Mouse (Mus musculus) liver, embryonic 13.5 days (tissue): ENCODE data around the gene Insl6. TPM values are rescaled to one million over a fixed set of nuclear protein-coding genes. Genes with fewer than 3 reads are reported as not detected.

Experiments used
- ATAC-seq: fragments of 200-750 bp; cut with Nextera tagmentation; 2 replicates; pipeline ENCODE4 v1.8.0; 2017; ENCODE audit warnings: low read depth, mild to moderate bottlenecking, moderate number of reproducible peaks, moderate library complexity
- DNase-seq: peaks from one replicate; pipeline ENCODE4 v3.0.0; 2022
- H3K27ac ChIP-seq: fragments of 300-500 bp; sonication (generic); 2 replicates; pipeline ENCODE4 v1.5.1; 2015; ENCODE audit warnings: moderate library complexity, mild to moderate bottlenecking, inconsistent platforms
- H3K27me3 ChIP-seq: fragments of 300-500 bp; sonication (generic); 2 replicates; pipeline ENCODE4 v1.6.1; 2015; ENCODE audit warnings: mild to moderate bottlenecking, inconsistent platforms
- H3K36me3 ChIP-seq: fragments of 300-500 bp; sonication (generic); 2 replicates; pipeline ENCODE4 v1.6.1; 2015; ENCODE audit warnings: mild to moderate bottlenecking, inconsistent platforms
- H3K4me1 ChIP-seq: fragments of 300-500 bp; sonication (generic); replicated peaks from 2 replicates; pipeline ENCODE4 v1.6.1; 2015; ENCODE audit warnings: inconsistent platforms
- H3K4me2 ChIP-seq: fragments of 300-500 bp; sonication (generic); 2 replicates; pipeline ENCODE4 v1.6.1; 2015; ENCODE audit warnings: inconsistent platforms, mild to moderate bottlenecking, moderate library complexity
- H3K4me3 ChIP-seq: fragments of 300-500 bp; sonication (generic); replicated peaks from 2 replicates; pipeline ENCODE4 v1.5.1; 2015; ENCODE audit warnings: mild to moderate bottlenecking, inconsistent platforms
- H3K9ac ChIP-seq: fragments of 300-500 bp; sonication (generic); 2 replicates; pipeline ENCODE4 v1.6.1; 2015; ENCODE audit warnings: mild to moderate bottlenecking, inconsistent platforms
- H3K9me3 ChIP-seq: fragments of 300-500 bp; sonication (generic); replicated peaks from 2 replicates; pipeline ENCODE4 v1.6.1; 2016; ENCODE audit warnings: inconsistent platforms
- WGBS: fragments of 180-500 bp; shearing (Covaris S2); methylation state at CpG from one replicate; pipeline ENCODE4 v1.1.7; 2015; ENCODE audit not compliant: insufficient replicate concordance; 5-methylcytosine and 5-hydroxymethylcytosine counted together
- polyA plus RNA-seq: library from polyadenylated mRNA; unstranded; fragments of >200 nt; fragmentation: Nextera tagmentation; extraction: Ambion mirVana; gene quantifications from 2 replicates; pipeline ENCODE4 v1.2.1, GENCODE M21; 2015

Insl6 gene
- polyA plus RNA-seq, 1 experiment from 2014 or later: 1.1 TPM

GRCm38 (mm10) chr19:29366969-29367622 is 41.9 kb upstream of the Insl6 start, which contains the start of the genes Plgrkt and Cd274:
Gene Plgrkt, minus strand, starts transcription at chr19:29367390.
Gene Cd274, plus strand, starts transcription at chr19:29367455.
- Histone ChIP-seq H3K27ac (peak within 1 kb of the TSS; percentile 83), H3K4me1 (peaks cover 45% of the 10 kb centered on the region), H3K36me3 (no peaks in the 10 kb centered on the region), H3K9ac (peak within 1 kb of the TSS; percentile 77), H3K4me2 (peak within 1 kb of the TSS; percentile 95), H3K27me3 (no peaks in the 10 kb centered on the region), H3K4me3 (peak within 1 kb of the TSS; percentile 70), H3K9me3 (no peaks in the 10 kb centered on the region)
- under 1% methylated on average over 26 of the region's 26 CpGs for WGBS
- peak; percentile 93 for ATAC-seq
- DNase-seq: peak; percentile 85

DNA sequence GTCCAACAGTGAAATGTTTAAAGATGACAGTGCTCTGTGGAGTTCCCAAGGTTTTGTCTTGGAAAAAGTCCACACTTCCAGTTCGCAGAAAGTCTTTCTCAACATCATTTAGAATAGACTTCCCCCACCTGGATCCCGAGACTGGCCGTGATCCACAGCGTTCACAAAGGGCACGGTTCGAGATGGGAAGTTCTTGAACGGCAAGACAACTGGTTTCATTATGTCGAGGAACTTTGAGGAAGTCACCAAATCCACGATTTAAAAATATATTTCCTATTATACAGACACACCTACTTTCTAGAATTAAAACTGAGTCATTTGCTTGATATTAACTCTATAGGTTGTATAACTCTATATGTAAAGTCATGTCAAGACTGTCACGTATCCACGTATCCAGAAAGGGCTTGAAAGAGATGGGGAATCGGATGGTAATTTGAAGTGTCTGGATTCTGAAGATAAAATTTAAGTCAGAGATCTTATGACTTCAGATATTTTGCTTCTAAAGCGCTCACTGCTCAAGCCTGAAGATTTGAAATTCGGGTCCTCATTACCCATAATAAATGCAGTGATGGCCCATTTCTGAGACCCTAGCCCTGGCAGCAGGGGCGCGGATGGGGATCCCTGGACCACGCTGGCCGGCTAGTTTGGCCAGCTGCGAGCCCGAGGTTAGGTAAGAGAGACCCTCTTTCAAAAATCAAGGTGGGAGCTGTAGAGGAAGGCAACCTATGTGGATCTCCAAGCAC is 41.2 kb upstream of the Insl6 start:
- no peaks in the 10 kb centered on the region for H3K27me3 ChIP-seq
- peak overlapping the region; percentile 83 for H3K27ac ChIP-seq
- H3K4me3 ChIP-seq: peak overlapping the region; percentile 70
- H3K4me1 ChIP-seq: peaks cover 41% of the 10 kb centered on the region
- peak overlapping the region; percentile 95 for H3K4me2 ChIP-seq
- ATAC-seq: no peak
- no peaks in the 10 kb centered on the region for H3K9me3 ChIP-seq
- peak overlapping the region; percentile 77 for H3K9ac ChIP-seq
- 18% methylated on average over 20 of the region's 20 CpGs for WGBS
- DNase-seq: no peak
- no peaks in the 10 kb centered on the region for H3K36me3 ChIP-seq

DNA sequence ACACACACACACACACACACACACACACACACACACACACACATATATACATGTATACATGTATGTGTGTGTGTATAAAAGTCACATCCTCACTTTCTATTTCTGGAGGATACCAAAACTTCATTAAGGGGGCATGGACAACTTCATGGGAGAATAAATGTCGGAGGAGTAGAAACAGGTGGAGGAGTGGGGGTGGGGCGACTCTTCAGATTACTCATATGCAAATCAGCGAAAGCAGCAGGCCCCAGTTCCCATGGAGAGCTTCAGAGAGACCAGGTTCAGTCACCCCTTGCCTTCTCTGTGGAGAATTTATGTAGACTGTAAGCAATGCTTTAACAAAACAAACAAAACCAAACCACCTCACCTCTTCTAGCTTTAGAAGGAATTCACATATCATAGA is 39.9 kb upstream of the Insl6 start:
- no peak overlapping the region for H3K9ac ChIP-seq
- H3K36me3 ChIP-seq: no peaks in the 10 kb centered on the region
- no peak overlapping the region for H3K27ac ChIP-seq
- 62% methylated on average over 3 of the region's 3 CpGs for WGBS
- no peak for DNase-seq
- H3K27me3 ChIP-seq: no peaks in the 10 kb centered on the region
- peaks cover 52% of the 10 kb centered on the region for H3K4me1 ChIP-seq
- H3K9me3 ChIP-seq: no peaks in the 10 kb centered on the region
- no peak overlapping the region for H3K4me3 ChIP-seq
- no peak overlapping the region for H3K4me2 ChIP-seq
- no peak for ATAC-seq

DNA sequence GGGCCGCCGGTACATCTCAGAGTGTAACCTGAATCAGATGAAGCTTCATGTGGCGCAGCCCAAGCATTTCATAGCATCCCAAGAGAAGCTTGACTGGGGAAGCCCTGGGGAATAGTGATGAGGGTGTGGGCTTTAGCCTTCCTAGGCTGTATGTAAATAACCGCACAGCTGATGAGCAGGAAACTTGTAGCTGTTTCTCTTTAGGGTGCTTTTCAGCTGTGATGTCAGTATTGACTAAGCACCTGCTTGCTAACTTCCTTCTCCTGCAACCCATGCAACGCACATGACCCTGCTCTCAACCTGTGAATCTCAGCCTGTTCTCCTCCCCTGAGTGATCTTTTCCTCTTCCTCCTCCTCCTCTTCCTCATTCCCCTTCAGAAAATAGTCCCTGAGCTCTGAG is 38.9 kb upstream of the Insl6 start:
- no peak for DNase-seq
- H3K4me3 ChIP-seq: no peak overlapping the region
- no peak overlapping the region for H3K4me2 ChIP-seq
- no peaks in the 10 kb centered on the region for H3K9me3 ChIP-seq
- 74% methylated on average over 5 of the region's 5 CpGs for WGBS
- H3K9ac ChIP-seq: no peak overlapping the region
- H3K4me1 ChIP-seq: peaks cover 57% of the 10 kb centered on the region
- H3K27ac ChIP-seq: no peak overlapping the region
- no peaks in the 10 kb centered on the region for H3K36me3 ChIP-seq
- no peaks in the 10 kb centered on the region for H3K27me3 ChIP-seq
- ATAC-seq: no peak

GRCm38 (mm10) chr19:29363557-29363956 is 38.4 kb upstream of the Insl6 start:
- Histone ChIP-seq H3K9me3 (no peaks in the 10 kb centered on the region), H3K27me3 (no peaks in the 10 kb centered on the region), H3K4me1 (peaks cover 54% of the 10 kb centered on the region), H3K27ac (no peak overlapping the region), H3K36me3 (0 out of 2 replicates have a peak, but pooled peaks cover 4% of the 10 kb centered on the region), H3K4me3 (no peak overlapping the region), H3K4me2 (no peak overlapping the region), H3K9ac (no peak overlapping the region)
- ATAC-seq: no peak
- DNase-seq: no peak
- WGBS: 85% methylated on average over 7 of the region's 7 CpGs

DNA sequence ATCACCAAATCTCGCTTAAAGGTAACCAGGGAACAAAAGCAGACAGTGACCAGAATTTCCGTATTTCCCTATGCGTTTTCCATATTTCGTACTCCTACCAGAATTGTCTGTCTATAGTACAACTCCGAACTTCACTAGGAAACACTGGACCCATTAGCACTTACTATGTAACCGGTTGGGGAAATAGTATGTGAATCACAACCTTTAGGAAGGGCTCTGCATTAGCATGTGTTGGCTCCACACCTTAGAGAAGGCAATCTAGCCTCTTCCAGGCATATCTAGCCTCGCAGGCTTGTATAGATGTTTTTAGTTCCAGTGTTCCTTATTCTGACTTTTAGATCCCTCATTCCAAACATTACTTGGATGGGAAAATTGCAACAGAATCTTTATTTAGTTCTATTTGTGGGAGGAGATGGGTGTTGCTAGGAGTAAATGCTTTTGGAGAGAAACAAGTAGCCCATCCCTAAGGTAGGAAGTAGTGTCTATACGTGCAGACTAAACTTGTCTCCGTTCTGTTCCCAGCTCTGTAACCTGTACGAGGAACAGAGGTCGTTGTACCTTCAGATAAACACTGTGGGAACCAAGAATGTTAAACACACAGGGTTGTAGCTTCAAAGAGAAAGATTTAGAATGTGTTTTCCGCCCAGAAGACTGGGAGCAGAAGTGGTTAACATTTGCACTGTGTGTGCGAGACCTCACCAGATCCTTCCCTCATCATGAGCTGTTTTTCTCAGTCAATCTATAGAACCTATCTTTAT is 37.2 kb upstream of the Insl6 start:
- Histone ChIP-seq H3K9ac (peak overlapping the region; percentile 55; the same call in 1 of the 2 replicates), H3K4me3 (peak overlapping the region; percentile 74), H3K27me3 (no peaks in the 10 kb centered on the region), H3K4me2 (peak overlapping the region; percentile 89), H3K4me1 (peaks cover 42% of the 10 kb centered on the region), H3K27ac (no peak overlapping the region), H3K9me3 (no peaks in the 10 kb centered on the region), H3K36me3 (0 out of 2 replicates have a peak, but pooled peaks cover 8% of the 10 kb centered on the region)
- WGBS: 36% methylated on average over 13 of the region's 13 CpGs
- ATAC-seq (no peak), DNase-seq (no peak)

DNA sequence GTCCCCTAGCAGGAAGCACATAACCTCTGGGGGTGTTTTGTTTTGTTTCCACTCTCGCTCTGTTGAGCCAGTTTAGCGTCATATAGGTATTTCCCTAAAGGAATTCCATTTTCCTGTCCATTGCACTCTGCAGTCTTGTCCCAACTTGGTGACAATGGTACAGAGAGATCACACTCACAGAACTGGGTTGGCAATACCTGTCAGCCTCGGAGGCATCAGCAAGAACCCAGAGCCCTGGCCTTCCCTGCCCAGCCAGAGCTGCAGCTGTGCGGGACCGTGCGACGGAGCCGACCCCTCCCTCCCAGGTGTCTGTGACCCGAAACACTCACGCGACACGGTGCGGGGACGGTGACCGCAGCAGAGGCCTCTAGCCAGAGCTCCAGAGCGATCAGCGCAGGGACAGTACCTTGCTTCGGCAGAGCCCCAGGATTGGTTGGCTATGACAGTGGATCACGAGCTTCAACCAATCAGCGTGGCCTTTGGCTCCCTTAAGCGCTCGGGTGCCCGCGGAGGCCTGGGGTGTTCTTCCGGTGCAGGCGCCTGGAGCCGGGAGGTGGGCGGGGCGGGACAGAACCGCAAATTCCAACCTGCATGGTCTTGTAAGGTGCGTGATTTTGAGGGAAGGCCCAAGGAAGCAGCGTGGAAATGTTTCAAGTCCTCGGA is 36.4 kb upstream of the Insl6 start:
- Histone ChIP-seq H3K27me3 (no peaks in the 10 kb centered on the region), H3K4me3 (peak overlapping the region; percentile 74), H3K4me1 (peaks cover 39% of the 10 kb centered on the region), H3K36me3 (0 out of 2 replicates have a peak, but pooled peaks cover 8% of the 10 kb centered on the region), H3K9me3 (no peaks in the 10 kb centered on the region), H3K27ac (peak overlapping the region; percentile 71; the same call in 1 of the 2 replicates), H3K9ac (peak overlapping the region; percentile 82), H3K4me2 (peak overlapping the region; percentile 89)
- 2% methylated on average over 33 of the region's 33 CpGs for WGBS
- ATAC-seq (peak; percentile 100), DNase-seq (peak; percentile 89)

GRCm38 (mm10) chr19:29360251-29360650 is 35.1 kb upstream of the Insl6 start:
- WGBS: 28% methylated on average over 5 of the region's 5 CpGs
- no peak overlapping the region for H3K27ac ChIP-seq
- DNase-seq (no peak), ATAC-seq (no peak)
- H3K4me3 ChIP-seq: no peak overlapping the region
- H3K27me3 ChIP-seq: no peaks in the 10 kb centered on the region
- no peaks in the 10 kb centered on the region for H3K9me3 ChIP-seq
- peak overlapping the region; percentile 89 for H3K4me2 ChIP-seq
- H3K9ac ChIP-seq: 0 out of 2 replicates have a peak overlapping the region, but pooled peaks have one; percentile 7
- H3K4me1 ChIP-seq: peaks cover 33% of the 10 kb centered on the region
- H3K36me3 ChIP-seq: 0 out of 2 replicates have a peak, but pooled peaks cover 8% of the 10 kb centered on the region

GRCm38 (mm10) chr19:29356281-29356680 is 31.1 kb upstream of the Insl6 start:
- H3K9me3 ChIP-seq: no peaks in the 10 kb centered on the region
- ATAC-seq (no peak), DNase-seq (no peak)
- H3K27ac ChIP-seq: no peak overlapping the region
- H3K4me1 ChIP-seq: peaks cover 20% of the 10 kb centered on the region
- 0 out of 2 replicates have a peak, but pooled peaks cover 8% of the 10 kb centered on the region for H3K36me3 ChIP-seq
- no peak overlapping the region for H3K4me2 ChIP-seq
- H3K27me3 ChIP-seq: no peaks in the 10 kb centered on the region
- no peak overlapping the region for H3K9ac ChIP-seq
- no peak overlapping the region for H3K4me3 ChIP-seq
- 77% methylated on average over 11 of the region's 11 CpGs for WGBS

- Histone ChIP-seq H3K27ac (peak overlapping the region; percentile 30), H3K4me2 (peak overlapping the region; percentile 75), H3K27me3 (no peaks in the 10 kb centered on the region), H3K9me3 (no peaks in the 10 kb centered on the region), H3K36me3 (0 out of 2 replicates have a peak, but pooled peaks cover 8% of the 10 kb centered on the region), H3K4me1 (peaks cover 9% of the 10 kb centered on the region), H3K9ac (peak overlapping the region; percentile 54), H3K4me3 (peak overlapping the region; percentile 56)
- 3% methylated on average over 20 of the region's 20 CpGs for WGBS
- DNase-seq: peak; percentile 78
- ATAC-seq: peak; percentile 77
Observed at GRCm38 (mm10) chr19:29354895-29355877, 30.0 kb upstream of the Insl6 start.
